Mouse (Mus musculus) testis, adult 2 months (tissue): ENCODE data around the gene Vdr.

Experiments used
- CTCF ChIP-seq: fragments of 200-500 bp; IDR thresholded peaks from 2 replicates; pipeline ENCODE4 v1.5.1; 2012; ENCODE audit warnings: low read depth, mild to moderate bottlenecking, inconsistent platforms, low read length, moderate library complexity; ENCODE audit not compliant: control insufficient read depth, insufficient read depth, insufficient replicate concordance
- POLR2A ChIP-seq: fragments of 200-500 bp; IDR thresholded peaks from 2 replicates; pipeline ENCODE4 v1.6.1; 2012; ENCODE audit warnings: low read depth, mild to moderate bottlenecking, inconsistent platforms, low read length, moderate library complexity; ENCODE audit not compliant: control insufficient read depth

GRCm38 (mm10) chr15:97847866-97848265 is 62.6 kb downstream of the Vdr start:
- TF ChIP-seq CTCF (no peak), POLR2A (no peak)
